Mouse (Mus musculus) embryonic fibroblast, embryonic 13.5 days (primary cell): ENCODE measurements at regions not wholly inside any gene's neighbourhood (a gene's known extent, or its start where the extent isn't known, plus 50 kb on each side); places are given as distances from the start of the nearest gene placed in this dataset.

Experiments used
- CTCF ChIP-seq: IDR thresholded peaks from 2 replicates; pipeline ENCODE4 v1.5.1; 2011; ENCODE audit warnings: mild to moderate bottlenecking, control low read depth, low read length, moderate library complexity, borderline replicate concordance; ENCODE audit not compliant: insufficient read depth
- POLR2A ChIP-seq: IDR thresholded peaks from 2 replicates; pipeline ENCODE4 v1.6.1; 2011; ENCODE audit warnings: low read depth, mild to moderate bottlenecking, control low read depth, low read length, moderate library complexity

GRCm38 (mm10) chr15:16923246-16923645 lies 194.7 kb downstream of the Cdh9 start:
- TF ChIP-seq CTCF (no peak), POLR2A (no peak)
